Mouse (Mus musculus): ENCODE results near the gene Lpar1. TPM values are rescaled to one million over a fixed set of nuclear protein-coding genes. Genes with fewer than 3 reads are reported as not detected.

Lpar1 gene
- total and polyA plus RNA-seq, 3 experiments: not detected

DNA sequence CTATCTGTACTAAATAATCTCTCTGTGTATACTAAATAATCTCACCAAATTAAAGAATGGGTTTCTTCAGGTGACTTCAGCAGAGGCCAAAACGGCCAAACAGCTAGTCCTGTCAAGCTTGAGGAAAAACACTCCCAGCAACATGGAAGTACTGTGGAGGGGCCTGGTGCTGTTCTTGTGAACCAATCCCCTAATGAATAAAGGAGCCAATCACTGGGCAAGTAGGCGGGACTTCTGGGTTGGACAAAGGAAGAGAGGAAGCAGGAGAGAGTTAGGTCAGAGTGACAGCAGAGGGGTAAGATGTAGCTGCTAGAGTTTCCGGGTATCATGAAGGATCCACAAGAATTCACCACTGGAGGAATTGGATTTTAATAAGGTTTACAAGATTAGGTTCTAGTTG, 3.3 kb upstream of the Lpar1 start:
- no peak for DNase-seq (ENCODE audit: low read depth, low spot score)
- H3K79me2 ChIP-seq (ENCODE audit: control insufficient read depth, insufficient read depth, low read length, poor library complexity): no peaks in the 10 kb centered on the region
- H3K4me3 ChIP-seq (ENCODE audit: control insufficient read depth in 1 of 2, insufficient read depth in 1 of 2, low read depth in 2 of 2, low read length in 2 of 2): no peak overlapping the region
- H3K27me3 ChIP-seq (ENCODE audit: control insufficient read depth in 1 of 2, insufficient read depth in 2 of 2, low read length in 2 of 2): no peaks in the 10 kb centered on the region
- no peaks in the 10 kb centered on the region for H3K4me1 ChIP-seq (ENCODE audit: control insufficient read depth in 1 of 2, insufficient read depth in 2 of 2, low read length in 2 of 2)
- H3K9ac ChIP-seq (ENCODE audit: control insufficient read depth, low read depth, low read length, poor library complexity, severe bottlenecking): no peak overlapping the region
- no peaks in the 10 kb centered on the region for H3K9me3 ChIP-seq (replicated peaks; ENCODE audit: insufficient read depth, low read length)
- no peaks in the 10 kb centered on the region for H3K36me3 ChIP-seq (ENCODE audit: control insufficient read depth in 1 of 2, insufficient read depth in 2 of 2, low read length in 2 of 2)
- no peak for TF ChIP-seq GATA1 (IDR thresholded peaks at IDR 0.05; ENCODE audit: low read depth, low read length)
- no peak for TF ChIP-seq ZC3H11A (IDR thresholded peaks at IDR 0.05; ENCODE audit: low read depth, low read length)
- no peak for TF ChIP-seq USF1 (IDR thresholded peaks at IDR 0.05; ENCODE audit: low read depth, low read length)
- no peak for TF ChIP-seq POLR2AphosphoS5 (IDR thresholded peaks at IDR 0.05; ENCODE audit: borderline replicate concordance, low read depth, low read length)
- TF ChIP-seq RAD21 (IDR thresholded peaks at IDR 0.05; ENCODE audit: low read depth, low read length): no peak
- TF ChIP-seq TBP (IDR thresholded peaks at IDR 0.05; ENCODE audit: low read depth, low read length): no peak
- no peak for TF ChIP-seq NELFE (IDR thresholded peaks at IDR 0.05; ENCODE audit: low read depth, low read length)
- no peak overlapping the region for H3K27ac ChIP-seq (ENCODE audit: control insufficient read depth, low read depth, low read length)

DNA sequence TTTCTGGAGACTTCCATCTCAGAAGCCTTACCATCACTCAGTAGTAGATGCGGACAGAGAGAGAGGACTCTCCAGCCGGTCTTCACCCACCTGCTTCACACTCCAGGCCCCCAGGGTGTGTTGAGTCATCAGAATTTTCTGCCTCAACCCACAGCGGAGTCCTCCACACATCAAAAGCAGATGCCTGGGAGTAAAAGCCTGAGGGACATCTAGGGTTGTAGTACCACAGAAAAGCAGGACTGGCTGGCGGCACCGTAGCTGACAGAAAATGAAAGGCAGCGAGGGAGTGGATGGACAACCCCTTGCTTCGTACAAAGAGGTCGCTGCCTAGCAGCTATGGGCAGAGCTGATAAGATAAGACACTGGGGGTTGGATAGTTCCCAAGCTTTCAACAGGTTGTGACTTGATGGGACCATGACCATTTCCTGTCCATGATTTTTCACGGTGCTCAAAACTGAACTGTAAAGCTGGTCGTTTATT, 701 bp upstream of the Lpar1 start:
- H3K4me3 ChIP-seq (ENCODE audit: control insufficient read depth in 1 of 2, insufficient read depth in 1 of 2, low read depth in 2 of 2, low read length in 2 of 2): no peak overlapping the region
- H3K9ac ChIP-seq (ENCODE audit: control insufficient read depth, low read depth, low read length, poor library complexity, severe bottlenecking): no peak overlapping the region
- no peak overlapping the region for H3K27ac ChIP-seq (ENCODE audit: control insufficient read depth, low read depth, low read length)

More for the DNA sequence above, 701 bp upstream of the Lpar1 start:
- DNase-seq (ENCODE audit: low read depth, low spot score): no peak
- Histone ChIP-seq H3K27me3 (ENCODE audit: control insufficient read depth in 1 of 2, insufficient read depth in 2 of 2, low read length in 2 of 2) (no peaks in the 10 kb centered on the region), H3K4me1 (ENCODE audit: control insufficient read depth in 1 of 2, insufficient read depth in 2 of 2, low read length in 2 of 2) (no peaks in the 10 kb centered on the region), H3K79me2 (ENCODE audit: control insufficient read depth, insufficient read depth, low read length, poor library complexity) (no peaks in the 10 kb centered on the region), H3K36me3 (ENCODE audit: control insufficient read depth in 1 of 2, insufficient read depth in 2 of 2, low read length in 2 of 2) (no peaks in the 10 kb centered on the region), H3K9me3 (replicated peaks; ENCODE audit: insufficient read depth, low read length) (no peaks in the 10 kb centered on the region)
- TF ChIP-seq MXI1 (IDR thresholded peaks at IDR 0.05; ENCODE audit: low read depth, low read length) (no peak), SIN3A (IDR thresholded peaks at IDR 0.05; ENCODE audit: low read length) (no peak), CHD2 (IDR thresholded peaks at IDR 0.05; ENCODE audit: low read length) (no peak), RAD21 (IDR thresholded peaks at IDR 0.05; ENCODE audit: low read depth, low read length) (no peak), GATA1 (IDR thresholded peaks at IDR 0.05; ENCODE audit: low read depth, low read length) (no peak), RCOR1 (IDR thresholded peaks at IDR 0.05; ENCODE audit: low read depth, low read length) (no peak), TCF12 (IDR thresholded peaks at IDR 0.05; ENCODE audit: low read depth, low read length) (no peak), TBP (IDR thresholded peaks at IDR 0.05; ENCODE audit: low read depth, low read length) (no peak), POLR2AphosphoS2 (IDR thresholded peaks at IDR 0.05; ENCODE audit: low read length) (no peak), BHLHE40 (IDR thresholded peaks at IDR 0.05; ENCODE audit: borderline replicate concordance, low read depth, low read length) (no peak), POLR2A (IDR thresholded peaks at IDR 0.05; ENCODE audit: control insufficient read depth in 1 of 2, insufficient read depth in 1 of 2, low read depth in 1 of 2, low read length in 2 of 2, poor library complexity in 1 of 2) (no peak), ZC3H11A (IDR thresholded peaks at IDR 0.05; ENCODE audit: low read depth, low read length) (no peak), TAL1 (IDR thresholded peaks at IDR 0.05; ENCODE audit: low read length) (no peak), ZNF384 (IDR thresholded peaks at IDR 0.05; ENCODE audit: low read depth, low read length) (no peak), E2F4 (IDR thresholded peaks at IDR 0.05; ENCODE audit: borderline replicate concordance, low read depth, low read length) (no peak), HCFC1 (IDR thresholded peaks at IDR 0.05; ENCODE audit: low read depth, low read length) (no peak), MAZ (IDR thresholded peaks at IDR 0.05; ENCODE audit: low read depth, low read length) (no peak)
